Mouse (Mus musculus) spleen, adult 2 months (tissue): ENCODE data around the gene Cd22.

ENCODE experiments used
- CTCF ChIP-seq: fragments of 200-500 bp; IDR thresholded peaks from 2 replicates; pipeline ENCODE4 v1.5.1; 2011; ENCODE audit warnings: mild to moderate bottlenecking, inconsistent platforms; ENCODE audit not compliant: insufficient read depth, insufficient read length, insufficient replicate concordance; ENCODE audit errors: extremely low read depth
- POLR2A ChIP-seq: fragments of 200-500 bp; IDR thresholded peaks from 2 replicates; pipeline ENCODE4 v1.6.1; 2011; ENCODE audit warnings: low read depth, low read length, inconsistent platforms

GRCm38 (mm10) chr7:30881367-30881766 is 1.2 kb upstream of the Cd22 start:
- TF ChIP-seq POLR2A, result no peak
- TF ChIP-seq CTCF, result no peak
